Mouse (Mus musculus): ENCODE measurements at regions not wholly inside any gene's neighbourhood (a gene's known extent, or its start where the extent isn't known, plus 50 kb on each side); places are given as distances from the start of the nearest gene placed in this dataset.

DNA sequence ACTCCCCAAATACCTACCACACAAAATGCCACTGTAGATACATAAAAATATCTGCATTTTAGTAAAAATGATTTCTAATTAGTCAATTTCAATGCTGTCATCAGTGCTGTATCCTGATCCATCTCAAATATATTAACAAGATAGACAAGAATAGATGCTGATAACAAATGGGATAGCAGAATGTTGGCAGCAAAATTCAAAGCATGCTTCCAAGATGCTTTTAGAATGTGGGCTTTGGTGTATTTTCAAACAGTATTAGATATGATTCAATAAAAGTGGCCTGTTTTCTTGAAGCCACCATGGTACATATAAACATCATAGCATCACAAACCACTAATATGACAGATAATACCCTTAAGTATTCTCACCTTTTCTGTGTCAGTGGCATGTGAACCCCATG is 597.6 kb downstream of the Cenpc1 start:
- DNase-seq (ENCODE audit: low spot score in 2 of 2) = no peak

GRCm38 (mm10) chr5:85467151-85467550 is 598.2 kb downstream of the Cenpc1 start:
- DNase-seq (ENCODE audit: low spot score in 2 of 2) = no peak
